Mouse (Mus musculus) gastrocnemius, postnatal 36 days (tissue): ENCODE data around the gene Smcp. TPM values are rescaled to one million over a fixed set of nuclear protein-coding genes. Genes with fewer than 3 reads are reported as not detected.

Experiments
- total RNA-seq, 2 experiments: library from RNA; stranded (reverse); gene quantifications; 2 replicates each; pipeline ENCODE4 v1.2.3; 2021

The Smcp gene
- total RNA-seq, 2 experiments from 2014 or later, result not detected

Other genes starting within 250 kb of the Smcp start
- gene Sprr2d, start 249.9 kb downstream of the Smcp start, total RNA-seq, result not detected
- gene Sprr2e, start 236.9 kb downstream of the Smcp start, total RNA-seq, result not detected
- gene Sprr2f, start 223.8 kb downstream of the Smcp start, total RNA-seq, result not detected
- gene Sprr2h, start 203.3 kb downstream of the Smcp start, total RNA-seq, result not detected
- not detected for gene Sprr2i, start 181.0 kb downstream of the Smcp start, total RNA-seq
- gene Sprr2j-ps, start 170.9 kb downstream of the Smcp start, total RNA-seq, result not detected
- gene Gm9774, start 159.6 kb downstream of the Smcp start, total RNA-seq, result 1 to 10 TPM; 2.2 to 2.9 TPM
- not detected for gene Sprr2k, start 156.4 kb downstream of the Smcp start, total RNA-seq
- gene Sprr1b, start 150.2 kb downstream of the Smcp start, total RNA-seq, result not detected
- not detected for gene Sprr3, start 130.3 kb downstream of the Smcp start, total RNA-seq
- not detected for gene Sprr1a, start 103.1 kb downstream of the Smcp start, total RNA-seq
- gene Sprr4, start 88.5 kb downstream of the Smcp start, total RNA-seq, result not detected
- not detected for gene 2310046K23Rik, start 54.5 kb downstream of the Smcp start, total RNA-seq
- not detected for gene Ivl, start 15.3 kb downstream of the Smcp start, total RNA-seq
- not detected for gene 2210017I01Rik, start 18.5 kb upstream of the Smcp start, total RNA-seq
- not detected for gene Lce6a, start 32.7 kb upstream of the Smcp start, total RNA-seq
- gene Lce1a1, start 59.3 kb upstream of the Smcp start, total RNA-seq, result not detected
- not detected for gene Lce1b, start 67.9 kb upstream of the Smcp start, total RNA-seq
- not detected for gene Lce1a2, start 81.3 kb upstream of the Smcp start, total RNA-seq
- gene Lce1c, start 90.2 kb upstream of the Smcp start, total RNA-seq, result not detected
- gene Lce1d, start 98.2 kb upstream of the Smcp start, total RNA-seq, result not detected
- gene Lce1e, start 120.1 kb upstream of the Smcp start, total RNA-seq, result not detected
- gene Lce1f, start 131.4 kb upstream of the Smcp start, total RNA-seq, result not detected
- gene Gm38119, start 150.1 kb upstream of the Smcp start, total RNA-seq, result not detected
- gene Lce1g, start 163.3 kb upstream of the Smcp start, total RNA-seq, result not detected
- gene Lce1h, start 176.1 kb upstream of the Smcp start, total RNA-seq, result not detected
- not detected for gene Lce1i, start 189.9 kb upstream of the Smcp start, total RNA-seq
- not detected for gene Lce1j, start 201.5 kb upstream of the Smcp start, total RNA-seq
- gene Lce1k, start 218.9 kb upstream of the Smcp start, total RNA-seq, result not detected
- gene Kprp, start 238.2 kb upstream of the Smcp start, total RNA-seq, result not detected